Mouse (Mus musculus) kidney, adult 2 months (tissue): ENCODE measurements at regions not wholly inside any gene's neighbourhood (a gene's known extent, or its start where the extent isn't known, plus 50 kb on each side); places are given as distances from the start of the nearest gene placed in this dataset.

Experiments
- DNase-seq: peaks from one replicate; pipeline ENCODE4 v3.0.0; 2021
- H3K27ac ChIP-seq: fragments of 200-500 bp; 2 replicates; pipeline ENCODE4 v1.5.1; 2012; ENCODE audit warnings: low read depth, low read length, control low read depth, inconsistent platforms; ENCODE audit not compliant: insufficient read depth
- H3K27me3 ChIP-seq: fragments of 200-500 bp; replicated peaks from 2 replicates; pipeline ENCODE4 v1.6.1; 2012; ENCODE audit warnings: mild to moderate bottlenecking, moderate library complexity, low read length, inconsistent platforms; ENCODE audit not compliant: control insufficient read depth, insufficient read depth
- H3K36me3 ChIP-seq: fragments of 200-500 bp; 2 replicates; pipeline ENCODE4 v1.6.1; 2012; ENCODE audit warnings: mild to moderate bottlenecking, moderate library complexity, low read length, inconsistent platforms; ENCODE audit not compliant: control insufficient read depth, insufficient read depth
- H3K4me1 ChIP-seq: fragments of 200-500 bp; 2 replicates; pipeline ENCODE4 v1.6.1; 2011; ENCODE audit warnings: low read length; ENCODE audit not compliant: control insufficient read depth, insufficient read depth
- H3K4me3 ChIP-seq: fragments of 200-500 bp; 2 replicates; pipeline ENCODE4 v1.5.1; 2011; ENCODE audit warnings: mild to moderate bottlenecking, low read depth, low read length, control low read depth; ENCODE audit not compliant: insufficient read depth
- CTCF ChIP-seq: fragments of 200-500 bp; conservative IDR thresholded peaks from 2 replicates; pipeline ENCODE4 v1.5.1; 2011; ENCODE audit warnings: low read depth, mild to moderate bottlenecking, control low read depth, low read length, moderate library complexity, mixed read lengths; ENCODE audit not compliant: insufficient read depth, insufficient read length
- POLR2A ChIP-seq: fragments of 200-500 bp; IDR thresholded peaks from one replicate; pipeline ENCODE4 v1.6.1; 2011; ENCODE audit warnings: low read depth, low read length, control low read depth
- WGBS: fragments of 180-500 bp; shearing (Covaris S2); methylation state at CpG from one replicate; pipeline ENCODE4 v1.1.7; 2018; 5-methylcytosine and 5-hydroxymethylcytosine counted together

- no peak overlapping the region for H3K4me3 ChIP-seq
- TF ChIP-seq POLR2A, result no peak
- TF ChIP-seq CTCF, result no peak
- DNase-seq, result no peak
- H3K4me1 ChIP-seq, result no peaks in the 10 kb centered on the region
- no peak overlapping the region for H3K27ac ChIP-seq
- no peaks in the 10 kb centered on the region for H3K36me3 ChIP-seq
- WGBS, result 37% methylated on average over 2 of the region's 2 CpGs
- no peaks in the 10 kb centered on the region for H3K27me3 ChIP-seq
These were observed 210.0 kb upstream of the Grin3a start for GRCm38 (mm10) chr4:50055519-50055918.

GRCm38 (mm10) chr4:50041476-50041875 is 195.9 kb upstream of the Grin3a start:
- Histone ChIP-seq H3K27ac (no peak overlapping the region), H3K4me3 (no peak overlapping the region), H3K36me3 (no peaks in the 10 kb centered on the region), H3K27me3 (no peaks in the 10 kb centered on the region), H3K4me1 (no peaks in the 10 kb centered on the region)
- DNase-seq, result no peak
- no peak for TF ChIP-seq POLR2A
- no peak for TF ChIP-seq CTCF

GRCm38 (mm10) chr4:50036079-50036478 is 190.5 kb upstream of the Grin3a start:
- DNase-seq, result no peak
- 60% methylated on average over 6 of the region's 6 CpGs for whole genome bisulfite sequencing
- Histone ChIP-seq H3K27ac (no peak overlapping the region), H3K36me3 (no peaks in the 10 kb centered on the region), H3K27me3 (no peaks in the 10 kb centered on the region), H3K4me3 (no peak overlapping the region), H3K4me1 (no peaks in the 10 kb centered on the region)
- no peak for TF ChIP-seq CTCF
- TF ChIP-seq POLR2A, result no peak

GRCm38 (mm10) chr4:50025356-50025755 is 179.8 kb upstream of the Grin3a start:
- WGBS, result 57% methylated on average over 6 of the region's 6 CpGs
- no peak overlapping the region for H3K27ac ChIP-seq

More at GRCm38 (mm10) chr4:50025356-50025755, 179.8 kb upstream of the Grin3a start:
- no peaks in the 10 kb centered on the region for H3K36me3 ChIP-seq
- H3K4me3 ChIP-seq, result no peak overlapping the region
- H3K27me3 ChIP-seq, result no peaks in the 10 kb centered on the region
- no peak for DNase-seq
- no peaks in the 10 kb centered on the region for H3K4me1 ChIP-seq
- no peak for TF ChIP-seq CTCF
- TF ChIP-seq POLR2A, result no peak
